In genomic region chr6:125430982-125431381, GRCm38 (mm10) we compare ENCODE assay signal across 29 mouse cellular contexts. TPM values are rescaled to one million over a fixed set of nuclear protein-coding genes. Genes with fewer than 3 reads are reported as not detected.
A peak's percentile ranks its signal among the peaks of the same experiment; 100 is the strongest.
DNase-seq lines count a peak whose midpoint lies in the region; ATAC-seq lines count a peak whose summit lies in the region.
"Had no signal": no experiment of that assay in that cellular context is flagged by ENCODE, and none has a peak within 500 bp of the region (broad histone marks: within the 10 kb centered on the region; RNA-seq: fewer than 3 reads in every experiment).

No protein-coding gene starts in this region.

- H3K9ac ChIP-seq in midbrain, embryonic 11.5 days (ENCODE audit: low read length), result no peak overlapping the region
- H3K9ac ChIP-seq: forebrain, embryonic 13.5 days; hindbrain, embryonic 15.5 days had no signal

- peak; percentile 76 for DNase-seq in midbrain, embryonic 11.5 days (ENCODE audit: low spot score, missing footprints)
- DNase-seq in midbrain, embryonic 10.5 days (ENCODE audit: low spot score), result no peak
- DNase-seq in ES-CJ7 (ENCODE audit: low read depth, low spot score) (peak; percentile 73), ZHBTc4 (ENCODE audit: low read depth, low spot score) (peak; percentile 53)
- DNase-seq in heart, postnatal 36 days, result no peak
- no peak for DNase-seq in testis, postnatal 10 days (ENCODE audit: low spot score)
- no peak for DNase-seq in left cerebral cortex, adult 18-20 months (ENCODE audit: low spot score in 2 of 2)
- DNase-seq: adrenal gland, adult 8-10 months; adrenal gland, postnatal 25 days; cerebellum, adult 18-20 months; cerebellum, adult 9-10 months; cerebellum, postnatal 14 days; gastrocnemius, postnatal 10 days; gastrocnemius, postnatal 36 days; heart, adult 2 months; kidney, adult 2 months had no signal

- H3K27ac ChIP-seq in midbrain, embryonic 11.5 days (ENCODE audit: low read depth, low read length), result no peak overlapping the region
- H3K27ac ChIP-seq in midbrain, embryonic 10.5 days (replicated peaks), result no peak overlapping the region
- H3K27ac ChIP-seq: forebrain, embryonic 13.5 days; heart, adult 2 months; heart, embryonic 10.5 days; hindbrain, embryonic 10.5 days; hindbrain, embryonic 15.5 days had no signal

- H3K27me3 ChIP-seq in midbrain, embryonic 11.5 days (ENCODE audit: control insufficient read depth, insufficient read depth, low read length), result no peaks in the 10 kb centered on the region
- no peaks in the 10 kb centered on the region for H3K27me3 ChIP-seq in midbrain, embryonic 10.5 days (ENCODE audit: low read depth, poor library complexity, severe bottlenecking)
- H3K27me3 ChIP-seq: forebrain, embryonic 13.5 days; hindbrain, embryonic 15.5 days; Patski had no signal

- no peak for ATAC-seq in midbrain, embryonic 11.5 days (ENCODE audit: low FRiP score)
- ATAC-seq: activated CD4-positive, CD25-positive, alpha-beta regulatory T cell, adult 4 months; CD4-positive, CD25-positive, alpha-beta regulatory T cell, adult 4 months; forebrain, embryonic 13.5 days; forebrain, embryonic 16.5 days; intestine, postnatal 0 days; Patski had no signal

- H3K36me3 ChIP-seq in midbrain, embryonic 11.5 days (ENCODE audit: control insufficient read depth, insufficient read depth, low read length), result no peaks in the 10 kb centered on the region
- H3K36me3 ChIP-seq in midbrain, embryonic 10.5 days, result no peaks in the 10 kb centered on the region
- H3K36me3 ChIP-seq: forebrain, embryonic 10.5 days; heart, embryonic 10.5 days; hindbrain, embryonic 10.5 days; hindbrain, embryonic 15.5 days had no signal

- no peak overlapping the region for H3K4me3 ChIP-seq in midbrain, embryonic 11.5 days (ENCODE audit: low read depth, low read length)
- no peak overlapping the region for H3K4me3 ChIP-seq in midbrain, embryonic 10.5 days
- H3K4me3 ChIP-seq: forebrain, embryonic 10.5 days; forebrain, embryonic 13.5 days; heart, adult 2 months; heart, embryonic 10.5 days; hindbrain, embryonic 10.5 days; hindbrain, embryonic 15.5 days had no signal

- H3K4me2 ChIP-seq in midbrain, embryonic 11.5 days, result no peak overlapping the region
- H3K4me2 ChIP-seq: forebrain, embryonic 13.5 days; hindbrain, embryonic 15.5 days had no signal

- H3K9me3 ChIP-seq in midbrain, embryonic 11.5 days (ENCODE audit: control insufficient read depth, low read length), result no peaks in the 10 kb centered on the region
- no peaks in the 10 kb centered on the region for H3K9me3 ChIP-seq in midbrain, embryonic 10.5 days (replicated peaks)
- H3K9me3 ChIP-seq: forebrain, embryonic 10.5 days; forebrain, embryonic 13.5 days; heart, embryonic 10.5 days; hindbrain, embryonic 10.5 days; hindbrain, embryonic 15.5 days had no signal

- 66% methylated on average over 3 of the region's 3 CpGs for WGBS in midbrain, embryonic 11.5 days
- WGBS in midbrain, embryonic 10.5 days, result 57% methylated on average over 3 of the region's 3 CpGs

- intact Hi-C loops in heart, postnatal 36 days (cut with DNase I), result no loop called here

- H3K4me1 ChIP-seq in midbrain, embryonic 11.5 days (ENCODE audit: control insufficient read depth, insufficient read depth, low read length), result 0 out of 2 replicates have a peak, but pooled peaks cover 2% of the 10 kb centered on the region
- H3K4me1 ChIP-seq in midbrain, embryonic 10.5 days, result peaks cover 17% of the 10 kb centered on the region

RNA-seq across cellular contexts. Expression of gene Plekhg6, which starts 50.4 kb away (rescaled TPM):
- not detected in 2 replicates for polyA plus RNA-seq in midbrain, embryonic 11.5 days (2014; fragmentation: Nextera tagmentation; extraction: Ambion mirVana)
- 0.12 and 0.15 TPM in 2 replicates for polyA plus RNA-seq in midbrain, embryonic 10.5 days (2016; fragmentation: Nextera tagmentation; extraction: Ambion mirVana)
- total RNA-seq in heart, postnatal 36 days (2021), result not detected
- under 1 TPM; 0.35 to 0.56 TPM for total RNA-seq in left cerebral cortex, adult 18-20 months (2021)
- total RNA-seq: gastrocnemius, adult 18-20 months; gastrocnemius, postnatal 36 days; granulocyte monocyte progenitor cell, adult 5-6 weeks; heart, postnatal 25 days had no signal
- polyA plus RNA-seq: activated CD4-positive, CD25-positive, alpha-beta regulatory T cell, adult 4 months; forebrain, embryonic 16.5 days had no signal

Comparison
In these comparisons a context has a peak if more than half of its experiments do, and no peak if none do; other contexts are left out.
1. DNase-seq: peak in midbrain, embryonic 11.5 days (single experiment), ES-CJ7 (single experiment) and ZHBTc4 (single experiment); none in midbrain, embryonic 10.5 days (single experiment), heart, postnatal 36 days (0 of 2), testis, postnatal 10 days (single experiment) and left cerebral cortex, adult 18-20 months (0 of 2).